Mouse (Mus musculus) gastrocnemius, adult 18-20 months (tissue): ENCODE measurements around the gene Ankrd11. TPM values are rescaled to one million over a fixed set of nuclear protein-coding genes. Genes with fewer than 3 reads are reported as not detected.

Experiments
- DNase-seq: peaks from one replicate; pipeline ENCODE4 v3.0.0; 2021; ENCODE audit warnings: low spot score
- total RNA-seq, 2 experiments: library from RNA; stranded (reverse); gene quantifications; 2 replicates each; pipeline ENCODE4 v1.2.3; 2021

Gene Ankrd11
- total RNA-seq, 2 experiments from 2014 or later, result 61.1 to 68.9 TPM

DNA sequence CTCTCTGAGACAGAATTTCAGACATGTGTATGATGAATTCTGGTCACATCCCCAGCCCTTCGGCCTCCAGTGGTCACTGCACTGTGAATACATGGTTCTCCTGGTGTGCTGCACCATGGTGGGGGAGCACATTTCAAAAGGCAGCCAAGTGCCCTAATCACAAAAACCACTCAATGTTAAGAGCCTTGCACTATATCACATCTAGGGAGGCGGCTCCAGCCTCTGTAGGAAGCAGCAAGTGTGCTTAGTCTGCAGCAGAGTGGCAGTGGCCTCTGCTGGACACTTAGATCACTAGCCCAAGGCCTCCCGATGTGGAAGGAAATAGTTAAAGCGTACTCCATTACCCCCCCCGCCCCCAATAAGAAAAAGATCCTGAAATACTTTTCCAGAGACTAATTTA, 143.0 kb downstream of the Ankrd11 start:
- DNase-seq, result no peak

DNA sequence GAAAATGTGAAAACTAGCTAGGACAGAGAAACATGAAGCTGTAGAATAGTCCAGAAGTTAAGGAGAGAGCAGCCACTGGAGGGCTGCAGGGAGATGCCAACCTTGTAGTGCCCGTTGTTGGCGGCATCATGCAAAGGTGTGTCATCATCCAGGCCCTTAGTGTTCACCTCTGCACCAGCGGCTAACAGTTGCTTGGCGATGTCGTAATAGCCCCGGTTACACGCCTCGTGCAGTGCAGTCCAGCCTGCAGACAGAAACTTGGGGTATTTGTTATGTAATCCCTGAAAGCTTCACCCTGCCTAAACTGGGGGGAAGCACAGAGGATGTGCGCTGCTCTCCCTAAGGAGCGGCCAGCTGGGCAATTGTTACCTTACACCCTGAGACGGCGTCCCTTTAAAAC, 143.6 kb downstream of the Ankrd11 start:
- no peak for DNase-seq

DNA sequence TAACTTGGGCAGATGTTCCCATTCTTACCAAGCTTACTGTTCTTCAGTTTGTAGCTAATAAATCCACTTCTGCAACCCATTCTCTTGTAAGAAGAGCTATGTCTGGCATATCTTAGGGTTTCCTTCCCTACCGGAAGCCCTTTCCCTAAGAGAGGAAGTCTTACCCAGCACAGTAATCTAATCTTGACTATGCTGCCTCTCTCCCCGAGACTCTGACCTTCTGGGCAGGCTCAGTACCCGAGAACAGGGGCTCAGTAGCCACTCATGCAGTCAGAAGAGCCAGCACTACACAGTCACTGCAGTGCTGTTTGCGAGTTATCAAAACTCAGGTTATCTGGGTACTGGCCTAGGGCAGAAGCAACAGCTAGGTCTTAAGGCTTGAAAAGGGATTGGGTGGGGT, 144.1 kb downstream of the Ankrd11 start:
- no peak for DNase-seq

DNA sequence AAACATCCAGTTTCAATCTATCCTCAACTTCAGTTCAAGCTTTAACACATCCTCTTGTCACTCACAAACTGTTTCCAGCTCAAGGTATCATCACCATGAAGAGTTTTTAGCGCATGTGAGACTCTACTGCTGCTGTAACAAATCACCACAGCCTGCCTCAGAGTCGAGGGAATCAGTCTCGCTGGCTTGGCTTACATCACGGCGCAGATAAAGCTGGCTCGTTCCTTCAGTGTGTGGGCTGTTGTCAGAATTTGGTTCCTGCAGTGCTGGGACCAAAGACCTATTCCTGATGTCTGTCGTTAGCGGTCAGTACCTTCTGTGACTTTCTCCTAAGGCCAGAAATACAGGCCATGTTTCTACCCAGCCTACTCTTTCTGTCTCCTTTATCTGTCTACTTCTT, 144.9 kb downstream of the Ankrd11 start:
- DNase-seq, result no peak

DNA sequence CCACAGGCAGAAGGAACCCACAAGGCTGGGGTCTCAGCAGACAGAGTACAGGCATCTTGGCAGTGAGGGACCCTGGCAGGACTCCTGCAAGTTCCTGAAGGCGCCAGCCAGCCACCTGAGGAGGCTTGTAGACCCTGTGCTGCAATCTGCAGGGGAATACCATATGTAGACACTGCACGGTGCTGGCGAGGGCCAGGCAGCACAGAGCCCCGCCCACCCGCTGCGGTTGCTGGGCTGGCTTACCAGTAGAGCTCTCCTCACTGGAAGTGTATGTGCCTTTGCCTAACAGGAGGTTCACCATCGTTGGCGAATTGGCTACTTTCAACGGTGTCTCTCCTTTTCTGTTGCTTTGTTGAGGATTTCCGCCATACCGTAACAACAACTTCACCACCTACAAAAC, 145.8 kb downstream of the Ankrd11 start:
- no peak for DNase-seq

DNA sequence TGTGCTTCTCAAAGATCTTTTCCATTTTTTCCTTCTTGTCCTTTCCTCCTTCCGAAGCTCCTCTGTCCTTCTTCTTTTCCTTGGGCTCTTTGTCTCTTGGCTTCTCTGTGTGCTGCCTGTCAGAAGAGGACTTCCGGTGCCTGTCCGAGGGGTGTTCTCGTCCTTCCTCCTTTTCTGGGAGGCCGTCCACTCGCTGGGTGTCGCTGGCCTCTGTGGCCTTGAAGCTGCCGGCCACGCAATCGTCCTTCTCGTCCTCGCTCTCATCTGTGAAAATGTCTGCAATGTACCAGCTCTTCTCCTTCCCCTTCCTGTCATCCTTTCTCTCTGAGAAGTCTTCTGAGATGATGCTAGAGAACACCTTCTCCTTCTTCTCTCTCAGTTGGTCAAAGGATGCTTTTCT, 148.6 kb downstream of the Ankrd11 start:
- DNase-seq, result no peak

DNA sequence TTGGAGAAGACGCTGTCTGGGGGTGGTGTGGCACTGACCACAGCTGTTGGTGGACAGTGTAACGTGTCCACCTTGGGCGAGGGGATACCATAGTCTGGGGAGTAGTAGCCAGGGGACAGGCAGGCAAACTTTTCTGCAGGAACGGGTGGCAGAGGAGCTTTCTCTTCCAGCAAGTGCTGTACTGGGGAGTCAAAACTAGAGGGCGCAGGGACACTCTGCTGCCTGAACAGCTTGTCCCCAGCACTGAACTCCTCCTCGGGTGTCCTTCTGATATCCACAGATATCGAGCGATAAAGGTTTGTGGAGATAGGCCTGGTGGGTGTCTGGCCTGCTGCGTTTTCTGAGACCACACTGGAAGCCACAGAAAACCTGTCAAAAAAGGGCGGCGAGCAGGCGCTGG, 150.6 kb downstream of the Ankrd11 start:
- DNase-seq, result no peak

DNA sequence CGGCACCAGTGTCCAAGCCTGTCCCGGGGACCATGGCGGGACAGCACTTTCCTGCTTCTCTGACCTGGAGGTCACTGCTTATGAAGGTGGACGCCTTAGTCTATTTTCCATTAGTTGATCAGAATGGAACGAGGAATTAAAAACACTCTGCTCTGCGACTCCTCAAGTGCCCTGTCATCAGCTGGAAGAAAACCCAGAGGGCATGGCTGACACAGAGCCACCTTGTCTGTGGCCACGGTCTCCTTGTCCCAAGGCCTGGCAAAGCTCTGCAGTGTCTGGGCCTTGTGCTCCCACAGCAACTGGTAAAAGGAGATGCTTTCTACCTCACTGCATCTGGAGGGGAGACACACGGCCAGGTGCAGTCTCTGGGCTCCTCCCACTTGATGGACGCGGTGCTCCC, 158.4 kb downstream of the Ankrd11 start:
- DNase-seq, result no peak

DNA sequence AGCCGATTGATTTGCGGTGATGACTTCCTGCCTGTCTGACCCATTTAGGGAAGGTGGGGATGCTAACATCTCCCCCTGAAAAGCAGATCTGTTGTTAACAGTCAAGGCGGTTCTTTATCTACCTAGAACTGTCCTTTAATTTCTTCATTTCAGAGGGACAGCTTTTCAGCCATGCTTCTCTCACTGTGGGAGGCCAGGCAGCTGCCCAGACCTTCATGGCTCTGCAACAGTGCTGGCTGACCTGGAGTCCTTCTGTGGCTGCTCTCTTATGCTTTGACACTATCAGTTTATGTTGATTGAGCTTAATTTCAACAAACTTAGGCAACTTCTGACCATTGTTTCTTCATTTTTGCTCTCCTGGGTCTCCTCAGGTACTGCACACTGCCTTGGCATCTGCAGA, 161.8 kb downstream of the Ankrd11 start:
- no peak for DNase-seq

DNA sequence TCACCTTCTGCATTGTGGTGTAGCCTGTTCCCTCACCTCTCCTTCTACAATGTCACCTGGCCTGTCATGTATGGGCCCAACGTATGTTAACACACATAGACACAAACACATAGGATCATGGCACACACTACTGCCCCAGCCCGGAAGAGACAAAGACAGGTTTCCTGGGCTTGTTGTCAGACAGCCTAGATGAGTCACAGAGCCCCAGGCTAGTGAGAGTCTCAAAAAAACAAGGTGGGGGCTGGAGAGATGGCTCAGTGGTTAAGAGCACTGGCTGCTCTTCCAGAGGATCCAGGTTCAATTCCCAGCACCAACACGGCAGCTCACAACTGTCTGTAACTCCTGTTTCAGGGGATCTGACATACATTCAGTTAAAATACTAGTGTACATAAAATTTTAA, 163.8 kb downstream of the Ankrd11 start:
- DNase-seq, result no peak

DNA sequence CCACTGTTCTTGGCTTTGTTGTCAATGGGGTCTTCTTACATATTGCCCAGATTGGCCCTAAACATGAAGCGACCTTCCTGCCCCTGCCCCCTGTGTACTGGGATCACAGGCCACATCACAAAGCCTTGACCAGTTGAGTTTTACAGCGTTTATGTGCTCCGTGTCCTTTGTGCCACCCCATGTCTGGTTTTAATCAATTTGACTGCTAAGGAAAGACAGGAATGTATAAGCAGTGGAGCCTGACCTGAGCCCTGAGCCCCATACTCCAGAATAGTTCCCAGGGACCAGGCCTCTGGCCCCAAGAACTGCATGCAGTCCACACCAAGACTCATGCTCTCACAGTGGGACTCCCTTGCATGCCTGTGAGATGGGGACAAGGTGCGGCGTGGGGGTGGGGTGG, 166.9 kb downstream of the Ankrd11 start:
- no peak for DNase-seq

DNA sequence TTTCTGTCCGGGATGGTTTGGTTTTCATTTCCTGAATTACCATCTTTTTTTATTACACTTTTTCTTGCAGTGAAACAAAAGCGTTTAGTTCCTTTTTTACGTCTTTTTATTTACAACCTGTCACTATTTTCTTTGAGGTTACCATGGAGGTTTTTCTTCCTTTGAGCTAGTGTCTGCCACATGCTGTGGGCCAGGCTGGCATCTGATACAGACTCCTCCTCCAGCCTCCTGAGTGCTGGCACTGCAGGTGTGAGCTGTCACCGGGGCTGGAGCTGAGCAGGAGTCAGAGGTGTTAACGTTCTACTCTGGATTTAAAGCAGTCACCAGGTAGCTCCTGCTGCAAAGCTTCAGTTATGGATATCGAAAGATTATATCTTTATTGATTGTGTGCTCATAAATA, 168.9 kb downstream of the Ankrd11 start:
- no peak for DNase-seq

DNA sequence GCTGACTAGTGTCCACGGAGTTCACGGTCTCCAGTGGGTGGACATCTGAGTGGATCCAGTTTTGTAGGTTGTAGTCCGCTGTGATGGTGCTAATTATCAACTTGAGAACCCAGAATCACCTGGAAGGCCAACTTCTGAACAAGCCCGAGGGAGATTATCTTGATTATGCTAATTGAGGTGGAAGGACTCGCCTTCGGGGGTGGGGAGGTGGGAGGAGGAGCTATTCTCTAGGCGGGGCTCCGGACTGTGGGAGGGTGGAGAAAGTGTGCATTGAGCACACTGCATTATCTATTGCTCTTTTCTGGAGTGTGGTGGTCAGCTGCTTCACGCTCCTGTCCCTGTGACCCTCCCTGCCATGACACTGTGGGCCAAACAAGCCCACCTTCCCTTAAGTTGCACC, 170.4 kb downstream of the Ankrd11 start:
- DNase-seq, result no peak

DNA sequence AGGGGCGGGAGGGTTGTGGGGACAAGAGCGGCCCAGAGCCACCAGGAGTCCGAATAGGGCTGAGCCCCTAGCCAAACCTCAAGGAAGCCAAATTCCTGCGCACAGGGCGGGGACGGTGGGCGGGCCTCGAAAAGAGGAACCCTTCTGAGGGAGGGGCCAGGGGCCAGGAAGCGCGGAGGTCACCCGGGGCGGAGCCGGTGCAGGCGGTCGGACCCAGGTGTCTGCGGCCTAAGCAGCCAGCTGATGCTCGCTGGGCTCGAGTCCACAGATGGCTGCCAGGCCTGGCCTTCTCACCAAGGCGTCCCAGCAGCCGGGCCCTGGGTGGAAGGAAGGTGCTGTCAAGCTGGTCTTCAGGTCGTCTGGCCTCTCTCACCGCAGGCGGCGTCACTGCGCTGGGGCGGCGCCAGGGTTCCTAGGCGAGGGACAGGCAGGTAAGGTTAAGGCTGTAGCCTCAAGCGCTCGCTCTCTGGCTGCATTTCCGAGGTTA, 171.7 kb downstream of the Ankrd11 start:
- peak; percentile 17 for DNase-seq

DNA sequence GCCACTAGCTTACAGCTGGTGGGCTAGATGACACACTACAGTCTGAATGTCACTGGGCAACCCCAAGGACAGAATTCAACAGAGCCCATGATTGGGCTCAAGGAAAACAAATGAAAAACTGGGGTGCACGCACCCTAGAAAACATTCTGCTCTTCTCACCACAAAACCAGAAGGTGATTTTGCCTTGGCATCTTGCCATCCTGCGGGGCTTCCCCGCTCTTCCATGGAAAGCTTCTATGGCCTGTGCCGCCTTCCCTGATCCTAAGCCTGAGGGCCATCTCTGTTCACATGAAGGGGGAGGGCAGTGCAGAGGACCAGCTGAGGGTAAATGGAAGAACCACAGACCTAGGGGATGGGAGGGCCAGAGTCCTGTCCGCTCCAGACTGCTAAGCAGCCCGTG, 174.1 kb downstream of the Ankrd11 start:
- DNase-seq, result no peak

DNA sequence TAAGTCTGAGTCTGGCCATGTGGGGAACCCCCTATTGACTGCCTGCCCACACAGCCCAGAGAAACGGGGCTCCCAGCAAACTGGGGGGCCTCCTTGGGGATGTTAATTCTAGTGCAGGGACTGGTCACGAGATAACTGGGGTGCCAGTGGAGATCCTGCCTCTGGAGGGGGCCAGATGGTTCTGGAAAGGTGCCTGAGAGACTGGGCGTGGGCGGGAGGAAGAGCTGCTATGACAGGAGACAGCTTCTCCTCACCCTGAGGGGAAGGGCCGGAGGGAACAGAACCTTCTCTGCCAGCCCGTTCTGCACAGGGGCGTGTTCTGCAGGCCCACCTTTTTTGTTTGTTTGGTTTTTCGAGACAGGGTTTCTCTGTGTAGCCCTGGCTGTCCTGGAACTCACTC, 175.8 kb downstream of the Ankrd11 start:
- no peak for DNase-seq

DNA sequence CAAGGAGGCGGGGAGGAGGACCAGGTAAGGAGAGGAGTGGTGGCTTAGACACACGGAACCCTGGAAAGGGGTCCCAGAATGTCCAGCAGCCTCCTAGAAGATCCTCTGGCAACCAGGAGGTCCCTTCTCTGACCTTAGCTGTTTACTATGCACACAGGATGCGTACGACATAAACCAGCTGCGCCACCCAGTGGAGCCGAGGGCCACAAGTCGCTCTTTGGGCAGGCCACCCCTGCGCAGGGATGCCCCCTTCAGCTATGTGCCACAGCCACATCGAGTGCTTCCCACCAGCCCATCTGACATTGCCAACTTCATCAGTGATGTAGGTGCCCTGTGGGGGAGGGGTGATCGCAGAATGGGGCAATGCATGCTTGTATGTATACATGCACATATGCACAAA, 176.6 kb downstream of the Ankrd11 start:
- no peak for DNase-seq

DNA sequence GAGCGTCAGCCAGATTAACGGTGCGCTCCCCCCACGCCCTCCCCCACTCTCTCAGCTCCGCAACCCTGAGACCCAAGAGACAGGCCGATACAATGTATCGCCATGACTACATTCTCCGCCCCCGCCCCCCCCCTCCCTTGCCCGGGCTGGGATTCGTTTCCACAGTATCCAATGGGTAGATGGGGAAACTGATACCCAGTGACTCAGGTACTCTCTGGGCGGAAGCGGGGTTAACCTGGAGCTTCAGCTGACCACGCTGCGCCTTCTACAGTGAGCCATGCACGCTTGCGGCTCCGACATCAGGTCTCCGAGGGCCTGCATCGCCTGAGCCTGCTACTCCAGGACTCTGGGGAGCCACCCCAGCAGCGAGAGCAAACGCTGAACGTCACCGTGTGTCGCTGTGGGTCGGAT, 177.4 kb downstream of the Ankrd11 start:
- DNase-seq, result no peak

DNA sequence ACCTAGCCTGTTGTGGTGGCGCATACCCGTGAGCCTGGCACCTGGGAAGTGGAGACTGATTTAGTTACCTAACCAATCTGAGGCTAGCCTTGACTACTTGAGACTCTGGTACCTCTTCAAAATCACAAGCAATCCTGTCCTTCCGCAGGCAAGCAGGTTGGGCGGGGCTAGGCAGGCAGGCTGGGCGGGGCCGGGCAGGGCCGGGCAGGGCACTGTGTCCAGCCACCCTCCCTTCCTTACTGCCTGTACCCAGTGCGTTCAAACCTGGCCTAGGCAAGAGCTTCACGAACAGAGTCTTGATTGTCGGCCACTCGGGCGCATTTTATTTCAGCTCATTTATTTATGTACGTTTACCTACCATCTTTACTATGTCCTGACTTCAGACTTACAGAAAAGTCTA, 182.2 kb downstream of the Ankrd11 start:
- DNase-seq, result no peak

DNA sequence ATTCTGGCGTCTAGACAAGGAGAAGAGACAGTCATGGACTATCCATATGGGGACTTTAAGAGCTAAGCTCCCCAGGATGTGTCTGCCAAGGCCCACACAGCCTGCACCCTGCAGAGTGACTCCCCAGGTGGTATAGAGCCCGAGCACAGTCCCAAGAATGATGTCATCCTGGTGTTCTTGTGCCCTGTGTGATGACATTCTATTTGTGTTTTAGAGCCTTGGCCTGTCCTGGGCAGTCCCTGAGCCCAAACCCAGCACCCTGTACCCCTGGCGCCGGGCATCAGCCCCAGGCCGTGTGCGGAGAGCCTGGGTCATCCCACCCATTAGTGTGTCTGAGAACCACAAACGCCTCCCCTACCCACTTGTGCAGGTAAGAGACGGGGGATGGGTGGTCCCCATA, 185.8 kb downstream of the Ankrd11 start:
- no peak for DNase-seq

DNA sequence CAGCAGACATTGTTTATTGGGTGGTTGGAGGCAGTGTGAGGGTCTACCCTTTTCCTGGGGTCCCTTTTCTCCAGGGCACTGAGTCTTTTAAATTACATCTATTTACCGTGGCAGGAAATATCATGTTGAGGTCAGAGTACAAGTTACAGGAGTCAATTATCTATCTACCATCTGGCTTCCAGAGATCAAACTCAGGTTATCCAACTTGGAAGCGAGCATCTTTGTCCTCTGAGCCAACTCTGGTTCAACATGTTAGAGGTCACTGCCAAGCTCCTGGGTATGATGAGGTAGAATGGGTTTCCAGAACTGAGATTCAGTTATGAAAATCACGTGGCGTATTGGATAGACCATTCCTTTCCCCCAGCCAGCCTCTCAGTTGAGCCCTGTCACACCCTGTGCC, 187.0 kb downstream of the Ankrd11 start:
- DNase-seq, result no peak

DNA sequence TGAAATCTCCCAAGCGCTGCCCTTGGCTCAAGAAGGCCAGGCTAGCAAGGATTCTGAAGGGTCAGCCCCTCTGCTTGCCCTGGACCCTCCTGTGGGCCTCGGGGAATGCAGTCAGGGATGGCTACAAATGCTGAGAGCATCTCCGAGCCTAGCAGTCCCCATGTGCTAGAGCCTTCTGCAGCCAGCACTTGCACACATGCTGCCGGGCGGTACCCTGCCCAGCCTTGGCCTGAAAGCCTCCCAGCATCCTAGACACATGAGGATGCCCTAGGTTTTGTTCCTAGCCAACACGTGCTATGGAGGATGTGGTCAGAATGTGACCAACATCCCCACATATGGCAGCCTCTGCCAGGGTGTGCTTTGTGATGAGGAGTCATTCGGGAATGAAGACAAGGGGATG, 187.7 kb downstream of the Ankrd11 start:
- no peak for DNase-seq

DNA sequence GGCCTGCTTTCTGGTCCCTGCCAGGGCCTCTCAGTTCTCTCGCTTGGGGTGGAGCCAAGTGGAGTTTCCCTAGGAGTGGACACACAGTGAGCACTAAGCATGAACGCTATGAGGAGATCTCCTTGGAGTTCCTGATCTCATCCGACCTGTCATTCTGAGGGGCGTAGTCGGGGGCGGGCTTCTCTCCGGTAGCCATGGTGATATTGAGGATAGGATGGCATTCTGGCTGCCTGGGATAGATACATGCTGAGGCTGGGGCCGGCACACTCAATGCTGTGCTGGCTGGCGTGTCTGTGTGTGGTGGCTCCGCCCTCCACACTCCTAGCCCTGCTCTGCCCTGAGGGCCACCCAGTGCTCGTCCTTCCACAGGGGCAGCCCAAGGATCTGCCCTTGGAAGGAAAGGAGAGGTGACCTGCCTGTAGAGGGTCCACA, 188.7 kb downstream of the Ankrd11 start:
- DNase-seq, result peak; percentile 73

DNA sequence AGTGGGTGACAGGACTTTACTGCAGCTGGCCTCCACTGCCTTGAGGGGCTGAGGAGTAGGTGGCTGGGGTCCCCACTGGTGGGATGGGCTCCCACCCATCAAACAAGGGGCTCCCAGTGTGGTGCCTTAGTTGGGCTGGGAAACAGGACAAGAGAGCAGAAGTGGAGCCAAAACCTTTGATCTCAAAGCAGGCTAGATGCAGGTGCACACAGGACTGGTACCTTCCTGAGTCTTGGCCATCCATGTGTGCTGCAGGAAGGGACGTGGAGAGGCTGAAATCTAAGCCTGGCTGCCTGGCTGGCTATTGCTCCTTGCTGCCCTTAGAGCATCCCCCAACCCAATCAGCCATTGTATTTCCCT, 189.6 kb downstream of the Ankrd11 start:
- DNase-seq, result no peak
